Mouse (Mus musculus): ENCODE results near the gene Aldh1a2. TPM values are rescaled to one million over a fixed set of nuclear protein-coding genes. Genes with fewer than 3 reads are reported as not detected.

The Aldh1a2 gene
- polyA plus RNA-seq, 1 experiment from 2014 or later: 6.7 TPM

- Histone ChIP-seq H3K9ac (no peak overlapping the region), H3K4me1 (no peaks in the 10 kb centered on the region), H3K27ac (no peak overlapping the region), H3K9me3 (replicated peaks) (no peaks in the 10 kb centered on the region), H3K4me2 (no peak overlapping the region), H3K4me3 (no peak overlapping the region), H3K36me3 (no peaks in the 10 kb centered on the region), H3K27me3 (replicated peaks) (no peaks in the 10 kb centered on the region)
- WGBS (ENCODE audit: insufficient replicate concordance): 66% methylated on average over 3 of the region's 3 CpGs
- no peak for ATAC-seq
These were observed 121.8 kb downstream of the Aldh1a2 start for GRCm38 (mm10) chr9:71337425-71337824.

GRCm38 (mm10) chr9:71340116-71340515 lies 124.5 kb downstream of the Aldh1a2 start:
- WGBS (ENCODE audit: insufficient replicate concordance): 41% methylated on average over 5 of the region's 5 CpGs

More at GRCm38 (mm10) chr9:71340116-71340515, 124.5 kb downstream of the Aldh1a2 start:
- Histone ChIP-seq H3K9ac (no peak overlapping the region), H3K27me3 (replicated peaks) (no peaks in the 10 kb centered on the region), H3K4me3 (no peak overlapping the region), H3K4me2 (no peak overlapping the region), H3K9me3 (replicated peaks) (no peaks in the 10 kb centered on the region), H3K36me3 (no peaks in the 10 kb centered on the region), H3K4me1 (no peaks in the 10 kb centered on the region), H3K27ac (no peak overlapping the region)
- ATAC-seq: no peak

Other genes with a start within 250 kb of the Aldh1a2 start
- gene Aqp9, start 47.1 kb upstream of the Aldh1a2 start, polyA plus RNA-seq (2016; fragmentation: Nextera tagmentation; extraction: Ambion mirVana): 10.1 and 10.3 TPM in 2 replicates

Data from liver, embryonic 12.5 days (tissue).